ENCODE assay signal across 9 mouse cellular contexts in the genomic region with DNA sequence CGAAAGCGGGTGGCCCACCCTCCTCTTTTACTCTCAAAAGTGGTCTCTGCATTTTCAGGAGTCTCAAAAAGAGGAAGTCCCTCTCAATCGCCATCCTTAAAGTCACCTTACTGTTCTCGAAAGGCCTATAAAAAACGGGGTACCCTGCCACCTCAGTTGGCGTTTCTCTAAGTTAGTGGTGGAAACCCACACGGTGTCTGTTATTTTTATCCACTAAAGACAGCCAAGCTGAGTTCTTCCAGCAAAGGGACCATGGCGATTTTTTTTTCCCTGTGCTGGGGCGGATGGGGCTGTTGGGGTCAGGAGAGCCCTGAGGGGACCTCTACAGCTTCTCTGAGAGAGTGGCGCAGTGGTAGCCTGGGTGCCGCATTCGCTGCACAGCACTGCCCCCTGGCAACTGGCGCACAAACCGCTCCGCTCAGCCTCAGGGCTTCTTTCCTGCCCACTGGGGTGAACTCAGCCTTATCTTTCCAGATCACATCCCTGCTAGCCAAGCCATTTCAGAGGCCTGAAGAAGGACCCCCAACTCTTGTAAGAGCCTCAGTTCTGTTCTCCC. TPM values are rescaled to one million over a fixed set of nuclear protein-coding genes. Genes with fewer than 3 reads are reported as not detected.
DNase-seq lines count a peak whose midpoint lies in the region; ATAC-seq and TF ChIP-seq lines count a peak whose summit lies in the region.
"Had no signal": no experiment of that assay in that cellular context is flagged by ENCODE, and none has a peak within 500 bp of the region (broad histone marks: within the 10 kb centered on the region; RNA-seq: fewer than 3 reads in every experiment).

No protein-coding gene starts in this region.

- no peaks in the 10 kb centered on the region for H3K36me3 ChIP-seq in intestine, embryonic 14.5 days (ENCODE audit: control insufficient read depth, insufficient read depth, low read length)
- no peaks in the 10 kb centered on the region for H3K36me3 ChIP-seq in intestine, embryonic 16.5 days (ENCODE audit: control insufficient read depth, insufficient read depth, low read length)
- no peaks in the 10 kb centered on the region for H3K36me3 ChIP-seq in forebrain, embryonic 13.5 days (ENCODE audit: poor library complexity, severe bottlenecking)
- no peaks in the 10 kb centered on the region for H3K36me3 ChIP-seq in kidney, adult 2 months (ENCODE audit: control insufficient read depth, insufficient read depth, low read length)
- H3K36me3 ChIP-seq in limb, embryonic 11.5 days (ENCODE audit: control insufficient read depth, insufficient read depth, low read length) = no peaks in the 10 kb centered on the region

- peak; percentile 80 for DNase-seq in intestine, embryonic 14.5 days (ENCODE audit: low spot score)
- peak; percentile 46 to 53 for DNase-seq in adrenal gland, adult 18-20 months (ENCODE audit: low spot score in 2 of 2)
- peak; percentile 50 for DNase-seq in kidney, adult 2 months
- DNase-seq in limb, embryonic 11.5 days (ENCODE audit: low spot score) = peak; percentile 75
- DNase-seq in ovary, adult 18-20 months (ENCODE audit: low spot score) = peak; percentile 19

- no peak for TF ChIP-seq POLR2A in kidney, adult 2 months (IDR thresholded peaks at IDR 0.05; ENCODE audit: low read depth, low read length)

- no peak; the same call in 1 of the 2 replicates for ATAC-seq in intestine, embryonic 14.5 days (replicated peaks; ENCODE audit: low FRiP score, low TSS enrichment, low read depth)
- no peak for ATAC-seq in intestine, embryonic 16.5 days
- ATAC-seq in forebrain, embryonic 13.5 days = peak; percentile 93
- ATAC-seq in limb, embryonic 11.5 days (ENCODE audit: insufficient number of reproducible peaks, low FRiP score, low TSS enrichment, low read depth) = 0 out of 2 replicates have a peak, but pooled peaks have one; percentile 44
- no peak for ATAC-seq in megakaryocyte, adult 5-6 weeks (ENCODE audit: poor library complexity, severe bottlenecking)

- H3K4me2 ChIP-seq in intestine, embryonic 14.5 days (ENCODE audit: low read length) = no peak overlapping the region
- H3K4me2 ChIP-seq in intestine, embryonic 16.5 days (ENCODE audit: low read depth, low read length) = no peak overlapping the region
- H3K4me2 ChIP-seq in forebrain, embryonic 13.5 days = peak overlapping the region; percentile 61
- H3K4me2 ChIP-seq in limb, embryonic 11.5 days (ENCODE audit: low read depth, severe bottlenecking) = no peak overlapping the region

- 4% methylated on average over 15 of the region's 15 CpGs for WGBS in intestine, embryonic 14.5 days
- 8% methylated on average over 15 of the region's 15 CpGs for WGBS in intestine, embryonic 16.5 days
- 2% methylated on average over 15 of the region's 15 CpGs for WGBS in forebrain, embryonic 13.5 days
- WGBS in kidney, adult 2 months = 10% methylated on average over 15 of the region's 15 CpGs
- WGBS in limb, embryonic 11.5 days = 3% methylated on average over 15 of the region's 15 CpGs

- H3K9me3 ChIP-seq in intestine, embryonic 14.5 days (ENCODE audit: control insufficient read depth, low read length) = peaks cover 6% of the 10 kb centered on the region; the same call in 1 of the 2 replicates
- 0 out of 2 replicates have a peak, but pooled peaks cover 5% of the 10 kb centered on the region for H3K9me3 ChIP-seq in intestine, embryonic 16.5 days (ENCODE audit: control insufficient read depth, low read length)
- H3K9me3 ChIP-seq in forebrain, embryonic 13.5 days (replicated peaks) = peaks cover 7% of the 10 kb centered on the region; the same call in 1 of the 2 replicates
- peaks cover 5% of the 10 kb centered on the region; the same call in 1 of the 2 replicates for H3K9me3 ChIP-seq in limb, embryonic 11.5 days (ENCODE audit: control insufficient read depth, low read length)

- H3K4me1 ChIP-seq in intestine, embryonic 14.5 days (replicated peaks; ENCODE audit: control insufficient read depth, insufficient read depth, low read length) = no peaks in the 10 kb centered on the region
- no peaks in the 10 kb centered on the region for H3K4me1 ChIP-seq in intestine, embryonic 16.5 days (ENCODE audit: control insufficient read depth, insufficient read depth, low read length)
- peaks cover 14% of the 10 kb centered on the region for H3K4me1 ChIP-seq in forebrain, embryonic 13.5 days
- no peaks in the 10 kb centered on the region; the same call in 1 of the 2 replicates for H3K4me1 ChIP-seq in kidney, adult 2 months (ENCODE audit: control insufficient read depth, insufficient read depth, low read length)
- peaks cover 6% of the 10 kb centered on the region for H3K4me1 ChIP-seq in limb, embryonic 11.5 days (ENCODE audit: control insufficient read depth, insufficient read depth, low read length)

- peak; percentile 63 for TF ChIP-seq CTCF in kidney, adult 2 months (conservative IDR thresholded peaks at IDR 0.05; ENCODE audit: insufficient read depth, insufficient read length, low read depth, low read length)

- H3K27ac ChIP-seq in intestine, embryonic 14.5 days (ENCODE audit: low read depth) = no peak overlapping the region
- H3K27ac ChIP-seq in intestine, embryonic 16.5 days (ENCODE audit: low read length) = no peak overlapping the region
- H3K27ac ChIP-seq in forebrain, embryonic 13.5 days = no peak overlapping the region
- H3K27ac ChIP-seq in kidney, adult 2 months (ENCODE audit: insufficient read depth, low read depth, low read length) = no peak overlapping the region
- no peak overlapping the region for H3K27ac ChIP-seq in limb, embryonic 11.5 days (replicated peaks; ENCODE audit: low read depth, low read length)

- no peak overlapping the region for H3K9ac ChIP-seq in intestine, embryonic 14.5 days (ENCODE audit: low read length)
- H3K9ac ChIP-seq in intestine, embryonic 16.5 days (ENCODE audit: low read depth, low read length) = no peak overlapping the region
- H3K9ac ChIP-seq in forebrain, embryonic 13.5 days = no peak overlapping the region; the same call in 1 of the 2 replicates
- H3K9ac ChIP-seq in limb, embryonic 11.5 days (ENCODE audit: low read length) = no peak overlapping the region

- no peak overlapping the region for H3K4me3 ChIP-seq in intestine, embryonic 14.5 days (ENCODE audit: low read depth, low read length)
- no peak overlapping the region for H3K4me3 ChIP-seq in intestine, embryonic 16.5 days (ENCODE audit: low read length)
- 0 out of 2 replicates have a peak overlapping the region, but pooled peaks have one; percentile 0 for H3K4me3 ChIP-seq in forebrain, embryonic 13.5 days
- no peak overlapping the region for H3K4me3 ChIP-seq in kidney, adult 2 months (ENCODE audit: insufficient read depth, low read depth, low read length)
- H3K4me3 ChIP-seq in limb, embryonic 11.5 days (ENCODE audit: low read depth, low read length) = no peak overlapping the region

- peaks cover 74% of the 10 kb centered on the region for H3K27me3 ChIP-seq in intestine, embryonic 14.5 days (replicated peaks; ENCODE audit: control insufficient read depth, insufficient read depth, low read length)
- peaks cover 53% of the 10 kb centered on the region for H3K27me3 ChIP-seq in intestine, embryonic 16.5 days (replicated peaks; ENCODE audit: control insufficient read depth, insufficient read depth, low read length)
- H3K27me3 ChIP-seq in forebrain, embryonic 13.5 days = peaks cover 77% of the 10 kb centered on the region
- peaks cover 11% of the 10 kb centered on the region for H3K27me3 ChIP-seq in kidney, adult 2 months (replicated peaks; ENCODE audit: control insufficient read depth, insufficient read depth, low read length)
- peaks cover 43% of the 10 kb centered on the region for H3K27me3 ChIP-seq in limb, embryonic 11.5 days (ENCODE audit: control insufficient read depth, insufficient read depth, low read length)

RNA-seq across cellular contexts. Expression of gene Kcnk18, which starts 22.8 kb away (rescaled TPM):
- 0.05 TPM in 1 of 2 replicates, not detected in the other for polyA plus RNA-seq in intestine, embryonic 14.5 days (2014; fragmentation: Nextera tagmentation; extraction: Ambion mirVana)
- polyA plus RNA-seq in intestine, embryonic 16.5 days (2015; fragmentation: Nextera tagmentation; extraction: Ambion mirVana) = not detected in 2 replicates
- not detected for total RNA-seq in adrenal gland, adult 18-20 months (2021)
- not detected in 2 replicates for polyA plus RNA-seq in forebrain, embryonic 13.5 days (2015; fragmentation: Nextera tagmentation; extraction: Ambion mirVana)
- polyA plus RNA-seq in kidney, adult 2 months (2012; rRNA removed) = not detected in 2 replicates
- polyA plus RNA-seq in limb, embryonic 11.5 days (2014; fragmentation: Nextera tagmentation; extraction: Ambion mirVana) = not detected in 2 replicates
- total RNA-seq in megakaryocyte, adult 5-6 weeks (2015) = not detected in 2 replicates
- total RNA-seq in megakaryocyte, adult 5-6 weeks (2017) = not detected in 2 replicates
- total RNA-seq: left cerebral cortex, postnatal 36 days had no signal

RNA-seq across cellular contexts. Expression of gene Vax1, which starts 26.3 kb away (rescaled TPM):
- not detected in 2 replicates for polyA plus RNA-seq in intestine, embryonic 14.5 days (2014; fragmentation: Nextera tagmentation; extraction: Ambion mirVana)
- not detected in 2 replicates for polyA plus RNA-seq in intestine, embryonic 16.5 days (2015; fragmentation: Nextera tagmentation; extraction: Ambion mirVana)
- not detected for total RNA-seq in adrenal gland, adult 18-20 months (2021)
- polyA plus RNA-seq in forebrain, embryonic 13.5 days (2015; fragmentation: Nextera tagmentation; extraction: Ambion mirVana) = 0.90 and 1.0 TPM in 2 replicates
- polyA plus RNA-seq in kidney, adult 2 months (2012; rRNA removed) = not detected in 2 replicates
- polyA plus RNA-seq in limb, embryonic 11.5 days (2014; fragmentation: Nextera tagmentation; extraction: Ambion mirVana) = not detected in 2 replicates
- not detected in 2 replicates for total RNA-seq in megakaryocyte, adult 5-6 weeks (2015)
- not detected in 2 replicates for total RNA-seq in megakaryocyte, adult 5-6 weeks (2017)

Comparison
In these comparisons a context has a peak if more than half of its experiments do, and no peak if none do; other contexts are left out.
1. ATAC-seq: peak in forebrain, embryonic 13.5 days (single experiment) and limb, embryonic 11.5 days (single experiment); none in intestine, embryonic 14.5 days (single experiment), intestine, embryonic 16.5 days (single experiment) and megakaryocyte, adult 5-6 weeks (single experiment).
2. DNase-seq: peak in every context shown above with its lines; median percentile 80 in intestine, embryonic 14.5 days; 75 in limb, embryonic 11.5 days; 50 in kidney, adult 2 months; 50 in adrenal gland, adult 18-20 months; 19 in ovary, adult 18-20 months.